ENCODE assay signal across 18 mouse cellular contexts in the genomic region with DNA sequence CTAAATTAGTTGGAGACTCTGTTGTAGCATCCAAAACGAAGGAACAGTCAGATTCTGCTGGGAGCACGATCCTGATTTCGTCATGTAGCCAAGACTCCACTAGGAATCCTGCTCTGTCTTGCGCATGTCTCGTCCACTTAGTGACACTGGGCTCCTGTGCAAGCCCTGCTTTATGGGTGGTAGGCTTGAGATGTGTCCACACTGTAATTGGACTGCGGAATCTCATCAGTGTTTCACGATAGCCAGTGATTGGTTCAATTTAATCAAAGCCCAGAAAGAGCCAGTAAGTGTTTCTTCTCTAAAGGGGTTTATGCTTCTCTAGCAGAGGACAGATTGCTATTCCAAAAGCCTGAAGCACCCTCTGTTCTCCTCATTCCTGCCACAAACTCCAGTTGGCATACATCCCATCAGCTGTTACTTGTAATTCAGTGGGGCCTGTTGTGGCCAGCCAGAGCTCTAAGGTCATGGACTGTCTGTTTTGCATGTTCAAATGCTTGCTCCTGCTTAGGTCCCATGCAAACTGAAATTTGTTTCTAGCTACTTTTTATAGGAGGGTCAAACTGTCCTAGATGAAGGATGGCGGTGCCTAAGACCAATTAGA. TPM values are rescaled to one million over a fixed set of nuclear protein-coding genes. Genes with fewer than 3 reads are reported as not detected.
DNase-seq lines count a peak whose midpoint lies in the region; ATAC-seq and TF ChIP-seq lines count a peak whose summit lies in the region.
"Had no signal": no experiment of that assay in that cellular context is flagged by ENCODE, and none has a peak within 500 bp of the region (broad histone marks: within the 10 kb centered on the region; RNA-seq: fewer than 3 reads in every experiment).

No protein-coding gene starts in this region.

- no peak overlapping the region for H3K4me3 ChIP-seq in hindbrain, postnatal 0 days (ENCODE audit: low read length)
- H3K4me3 ChIP-seq in hindbrain, embryonic 16.5 days (ENCODE audit: low read length), result no peak overlapping the region
- no peak overlapping the region for H3K4me3 ChIP-seq in forebrain, embryonic 13.5 days
- H3K4me3 ChIP-seq: embryonic facial prominence, embryonic 12.5 days; heart, adult 2 months; hindbrain, embryonic 12.5 days; neural tube, embryonic 12.5 days had no signal

- no peaks in the 10 kb centered on the region for H3K4me1 ChIP-seq in hindbrain, postnatal 0 days (ENCODE audit: insufficient read depth, low read length)
- no peaks in the 10 kb centered on the region for H3K4me1 ChIP-seq in hindbrain, embryonic 16.5 days (ENCODE audit: control insufficient read depth, insufficient read depth, low read depth, low read length)
- no peaks in the 10 kb centered on the region for H3K4me1 ChIP-seq in forebrain, embryonic 13.5 days
- H3K4me1 ChIP-seq: embryonic facial prominence, embryonic 12.5 days; hindbrain, embryonic 12.5 days; neural tube, embryonic 12.5 days had no signal

- no peaks in the 10 kb centered on the region for H3K27me3 ChIP-seq in hindbrain, postnatal 0 days (ENCODE audit: insufficient read depth, low read length)
- 0 out of 2 replicates have a peak, but pooled peaks cover 2% of the 10 kb centered on the region for H3K27me3 ChIP-seq in hindbrain, embryonic 16.5 days (replicated peaks; ENCODE audit: control insufficient read depth, insufficient read depth, low read length)
- peaks cover 13% of the 10 kb centered on the region; the same call in 1 of the 2 replicates for H3K27me3 ChIP-seq in forebrain, embryonic 13.5 days
- H3K27me3 ChIP-seq: embryonic facial prominence, embryonic 12.5 days had no signal

- no peaks in the 10 kb centered on the region for H3K9me3 ChIP-seq in hindbrain, postnatal 0 days (ENCODE audit: low read length)
- no peaks in the 10 kb centered on the region for H3K9me3 ChIP-seq in hindbrain, embryonic 16.5 days (ENCODE audit: control insufficient read depth, low read length)
- H3K9me3 ChIP-seq in forebrain, embryonic 13.5 days (replicated peaks), result no peaks in the 10 kb centered on the region
- H3K9me3 ChIP-seq: embryonic facial prominence, embryonic 12.5 days; hindbrain, embryonic 12.5 days; neural tube, embryonic 12.5 days had no signal

- peak; percentile 70; the same call in 1 of the 2 replicates for ATAC-seq in hindbrain, postnatal 0 days
- ATAC-seq in hindbrain, embryonic 16.5 days, result no peak
- no peak for ATAC-seq in forebrain, embryonic 13.5 days
- ATAC-seq: intestine, embryonic 16.5 days; midbrain, embryonic 16.5 days had no signal

- DNase-seq in adrenal gland, postnatal 10 days, result peak; percentile 11
- DNase-seq in adrenal gland, postnatal 4 days (ENCODE audit: low spot score in 2 of 2), result no peak
- peak; percentile 15 for DNase-seq in hindbrain, postnatal 0 days (ENCODE audit: low spot score)
- DNase-seq in right cerebral cortex, adult 18-20 months, result peak; percentile 14
- DNase-seq in right cerebral cortex, adult 2 months (ENCODE audit: low spot score in 2 of 2), result no peak
- DNase-seq in layer of hippocampus, postnatal 10 days (ENCODE audit: low spot score in 2 of 2), result peak; percentile 34 to 45
- DNase-seq: heart, adult 2 months; lung, adult 2 months; thymus, postnatal 4 days had no signal

- 78% methylated on average over 8 of the region's 8 CpGs for WGBS in hindbrain, postnatal 0 days
- 80% methylated on average over 8 of the region's 8 CpGs for WGBS in hindbrain, embryonic 16.5 days
- WGBS in forebrain, embryonic 13.5 days, result 77% methylated on average over 8 of the region's 8 CpGs

- no peak overlapping the region for H3K27ac ChIP-seq in hindbrain, postnatal 0 days
- H3K27ac ChIP-seq in hindbrain, embryonic 16.5 days (ENCODE audit: low read depth, low read length), result no peak overlapping the region
- no peak overlapping the region for H3K27ac ChIP-seq in forebrain, embryonic 13.5 days
- H3K27ac ChIP-seq: embryonic facial prominence, embryonic 12.5 days; heart, adult 2 months; hindbrain, embryonic 12.5 days; kidney, postnatal 0 days; neural tube, embryonic 12.5 days; stomach, postnatal 0 days had no signal

- no peaks in the 10 kb centered on the region for H3K36me3 ChIP-seq in hindbrain, postnatal 0 days (ENCODE audit: insufficient read depth, low read length)
- no peaks in the 10 kb centered on the region for H3K36me3 ChIP-seq in hindbrain, embryonic 16.5 days (ENCODE audit: control insufficient read depth, insufficient read depth, low read length)
- H3K36me3 ChIP-seq in forebrain, embryonic 13.5 days (ENCODE audit: poor library complexity, severe bottlenecking), result no peaks in the 10 kb centered on the region
- H3K36me3 ChIP-seq: embryonic facial prominence, embryonic 12.5 days; hindbrain, embryonic 12.5 days; neural tube, embryonic 12.5 days had no signal

- TF ChIP-seq CTCF in hindbrain, postnatal 0 days (IDR thresholded peaks at IDR 0.05; ENCODE audit: low read depth), result no peak

- H3K4me2 ChIP-seq in hindbrain, postnatal 0 days (ENCODE audit: low read depth, low read length), result no peak overlapping the region
- no peak overlapping the region for H3K4me2 ChIP-seq in hindbrain, embryonic 16.5 days (ENCODE audit: low read length)
- no peak overlapping the region for H3K4me2 ChIP-seq in forebrain, embryonic 13.5 days
- H3K4me2 ChIP-seq: embryonic facial prominence, embryonic 12.5 days; hindbrain, embryonic 12.5 days; neural tube, embryonic 12.5 days had no signal

- no peak overlapping the region for H3K9ac ChIP-seq in hindbrain, postnatal 0 days (replicated peaks; ENCODE audit: low read length)
- H3K9ac ChIP-seq in hindbrain, embryonic 16.5 days (ENCODE audit: low read depth, low read length), result no peak overlapping the region
- H3K9ac ChIP-seq in forebrain, embryonic 13.5 days, result no peak overlapping the region
- H3K9ac ChIP-seq: embryonic facial prominence, embryonic 12.5 days; hindbrain, embryonic 12.5 days; neural tube, embryonic 12.5 days had no signal

RNA-seq across cellular contexts. Expression of a gene that starts 13.2 kb away (rescaled TPM):
- 10 to 100 TPM; 38.8 to 50.0 TPM for total RNA-seq in adrenal gland, postnatal 10 days (2021)
- 10 to 100 TPM; 60.4 to 65.1 TPM for total RNA-seq in adrenal gland, postnatal 4 days (2021)
- total RNA-seq in hindbrain, postnatal 0 days (2014; rRNA removed), result 67.5 and 83.3 TPM in 2 replicates
- polyA plus RNA-seq in hindbrain, postnatal 0 days (2015; fragmentation: Nextera tagmentation; extraction: Ambion mirVana), result 50.9 and 51.4 TPM in 2 replicates
- 84.6 and 91.4 TPM in 2 replicates for polyA plus RNA-seq in hindbrain, embryonic 16.5 days (2015; fragmentation: Nextera tagmentation; extraction: Ambion mirVana)
- total RNA-seq in layer of hippocampus, postnatal 10 days (2021), result 10 to 100 TPM; 60.2 to 63.5 TPM
- 158 TPM in 2 replicates for polyA plus RNA-seq in forebrain, embryonic 13.5 days (2015; fragmentation: Nextera tagmentation; extraction: Ambion mirVana)

RNA-seq across cellular contexts. Expression of a gene that starts 41.9 kb away (rescaled TPM):
- 10 to 100 TPM; 20.2 to 21.5 TPM for total RNA-seq in adrenal gland, postnatal 10 days (2021)
- 10 to 100 TPM; 28.6 TPM for total RNA-seq in adrenal gland, postnatal 4 days (2021)
- 48.3 and 57.1 TPM in 2 replicates for total RNA-seq in hindbrain, postnatal 0 days (2014; rRNA removed)
- polyA plus RNA-seq in hindbrain, postnatal 0 days (2015; fragmentation: Nextera tagmentation; extraction: Ambion mirVana), result 22.1 and 23.3 TPM in 2 replicates
- polyA plus RNA-seq in hindbrain, embryonic 16.5 days (2015; fragmentation: Nextera tagmentation; extraction: Ambion mirVana), result 31.6 and 33.9 TPM in 2 replicates
- total RNA-seq in layer of hippocampus, postnatal 10 days (2021), result 10 to 100 TPM; 34.1 to 36.8 TPM
- polyA plus RNA-seq in forebrain, embryonic 13.5 days (2015; fragmentation: Nextera tagmentation; extraction: Ambion mirVana), result 30.1 and 35.2 TPM in 2 replicates

RNA-seq across cellular contexts. Expression of a gene that starts 46.7 kb away (rescaled TPM):
- 10 to 100 TPM in 1 of 2 experiments, 1 to 10 TPM in 1; 5.8 to 13.3 TPM for total RNA-seq in adrenal gland, postnatal 10 days (2021)
- total RNA-seq in adrenal gland, postnatal 4 days (2021), result 10 to 100 TPM; 12.0 to 13.6 TPM
- 16.4 and 17.4 TPM in 2 replicates for total RNA-seq in hindbrain, postnatal 0 days (2014; rRNA removed)
- polyA plus RNA-seq in hindbrain, postnatal 0 days (2015; fragmentation: Nextera tagmentation; extraction: Ambion mirVana), result 38.6 and 40.6 TPM in 2 replicates
- 41.7 and 43.4 TPM in 2 replicates for polyA plus RNA-seq in hindbrain, embryonic 16.5 days (2015; fragmentation: Nextera tagmentation; extraction: Ambion mirVana)
- 10 to 100 TPM; 28.5 to 29.5 TPM for total RNA-seq in layer of hippocampus, postnatal 10 days (2021)
- 37.0 and 37.1 TPM in 2 replicates for polyA plus RNA-seq in forebrain, embryonic 13.5 days (2015; fragmentation: Nextera tagmentation; extraction: Ambion mirVana)

Comparison
In these comparisons a context has a peak if more than half of its experiments do, and no peak if none do; other contexts are left out.
1. DNase-seq: peak in adrenal gland, postnatal 10 days (single experiment), hindbrain, postnatal 0 days (single experiment), right cerebral cortex, adult 18-20 months (single experiment) and layer of hippocampus, postnatal 10 days (2 of 2); none in adrenal gland, postnatal 4 days (0 of 2) and right cerebral cortex, adult 2 months (0 of 2).